Mouse (Mus musculus) liver, embryonic 14.5 days (tissue): ENCODE measurements around the gene Kbtbd12.

Experiments used
- CTCF ChIP-seq: IDR thresholded peaks from 2 replicates; pipeline ENCODE4 v1.5.1; 2016; ENCODE audit warnings: antibody characterized with exemption, low read depth, control low read depth
- EP300 ChIP-seq: IDR thresholded peaks from 2 replicates; pipeline ENCODE4 v1.6.1; 2016; ENCODE audit warnings: antibody characterized with exemption, low read depth

- TF ChIP-seq CTCF (peak; percentile 82), EP300 (no peak)
Measured at GRCm38 (mm10) chr6:88499481-88500404, 138.0 kb downstream of the Kbtbd12 start.
